Mouse (Mus musculus) CH12.LX (cell line): Measurements from ENCODE around the gene Gm42421. TPM values are rescaled to one million over a fixed set of nuclear protein-coding genes. Genes with fewer than 3 reads are reported as not detected.

Experiments used
- DNase-seq: peaks from one replicate; pipeline ENCODE4 v3.0.0-alpha.2; 2013; ENCODE audit errors: extremely low read depth
- H3K27ac ChIP-seq: 2 replicates; pipeline ENCODE4 v1.5.1; 2012; ENCODE audit warnings: low read depth, mild to moderate bottlenecking, control low read depth, moderate library complexity; ENCODE audit not compliant: insufficient read depth
- H3K27me3 ChIP-seq: replicated peaks from 2 replicates; pipeline ENCODE3; 2012; ENCODE audit warnings: inconsistent platforms
- H3K36me3 ChIP-seq, 2 experiments: replicated peaks in 1 of 2; 2 replicates each; pipeline versions ENCODE3 to v1.6.1; 2012; ENCODE audit warnings: inconsistent platforms in 1 of 2, low read length in 1 of 2, mild to moderate bottlenecking in 1 of 2, mixed read lengths in 1 of 2, moderate library complexity in 1 of 2; ENCODE audit not compliant: control insufficient read depth in 1 of 2, insufficient read depth in 1 of 2
- H3K4me1 ChIP-seq, 2 experiments: 2 replicates each; pipeline ENCODE4 v1.6.1; 2012; ENCODE audit warnings: inconsistent platforms in 1 of 2, moderate library complexity in 1 of 2; ENCODE audit not compliant: insufficient read depth in 2 of 2, control insufficient read depth in 1 of 2
- H3K4me2 ChIP-seq: 2 replicates; pipeline ENCODE4 v1.6.1; 2012; ENCODE audit warnings: low read depth, mild to moderate bottlenecking, control low read depth; ENCODE audit not compliant: poor library complexity, insufficient read depth, severe bottlenecking
- H3K4me3 ChIP-seq, 3 experiments: fragments of 150-350 bp in 1 of 3; sonication (generic) in 1 of 3; replicated peaks in 1 of 3; 2 replicates each; pipeline versions ENCODE3 to v1.5.1; 2011 to 2012; ENCODE audit warnings: low read depth in 2 of 3, low read length in 2 of 3, mild to moderate bottlenecking in 2 of 3, moderate library complexity in 2 of 3, control low read depth in 1 of 3, improper control_type of control experiment in 1 of 3, inconsistent platforms in 1 of 3, mixed read lengths in 1 of 3; ENCODE audit not compliant: poor library complexity in 1 of 3
- H3K79me2 ChIP-seq: replicated peaks from 2 replicates; pipeline ENCODE4 v1.6.1; 2012; ENCODE audit warnings: mild to moderate bottlenecking, moderate library complexity; ENCODE audit not compliant: control insufficient read depth, poor library complexity, insufficient read depth, severe bottlenecking; ENCODE audit errors: extremely low read depth
- H3K9ac ChIP-seq: 2 replicates; pipeline ENCODE4 v1.6.1; 2012; ENCODE audit warnings: low read depth, mild to moderate bottlenecking, control low read depth, moderate library complexity; ENCODE audit not compliant: insufficient read depth
- H3K9me3 ChIP-seq: replicated peaks from 2 replicates; pipeline ENCODE3; 2012; ENCODE audit warnings: low read length, inconsistent platforms, mixed read lengths
- CHD2 ChIP-seq: IDR thresholded peaks from 2 replicates; pipeline ENCODE4 v1.6.1; 2011; ENCODE audit warnings: low read length, improper control_type of control experiment
- CTCF ChIP-seq, 2 experiments: IDR thresholded peaks in 1 of 2; conservative IDR thresholded peaks in 1 of 2; 2 replicates each; pipeline ENCODE4 v1.5.1; 2011 to 2012; ENCODE audit warnings: low read depth in 2 of 2, low read length in 2 of 2, improper control_type of control experiment in 1 of 2, inconsistent platforms in 1 of 2, mild to moderate bottlenecking in 1 of 2, moderate library complexity in 1 of 2
- EP300 ChIP-seq: IDR thresholded peaks from 2 replicates; pipeline ENCODE4 v1.6.1; 2011; ENCODE audit warnings: low read length, improper control_type of control experiment
- HCFC1 ChIP-seq: IDR thresholded peaks from 2 replicates; pipeline ENCODE4 v1.6.1; 2012; ENCODE audit warnings: low read depth, mild to moderate bottlenecking, inconsistent platforms, low read length, improper control_type of control experiment
- IRF4 ChIP-seq: IDR thresholded peaks from 2 replicates; pipeline ENCODE4 v1.6.1; 2014; ENCODE audit warnings: low read depth, mild to moderate bottlenecking, inconsistent platforms, low read length, improper control_type of control experiment
- JUND ChIP-seq: conservative IDR thresholded peaks from 2 replicates; pipeline ENCODE4 v1.6.1; 2011; ENCODE audit warnings: low read depth, low read length, improper control_type of control experiment
- KAT2A ChIP-seq: IDR thresholded peaks from 2 replicates; pipeline ENCODE4 v1.6.1; 2012; ENCODE audit warnings: low read length, improper control_type of control experiment, inconsistent platforms; ENCODE audit not compliant: insufficient replicate concordance
- MEF2A ChIP-seq: IDR thresholded peaks from 2 replicates; pipeline ENCODE4 v1.6.1; 2014; ENCODE audit warnings: low read depth, mild to moderate bottlenecking, inconsistent platforms, low read length, improper control_type of control experiment, borderline replicate concordance
- NELFE ChIP-seq: IDR thresholded peaks from 2 replicates; pipeline ENCODE4 v1.6.1; 2011; ENCODE audit warnings: low read depth, low read length, improper control_type of control experiment
- NRF1 ChIP-seq: IDR thresholded peaks from 2 replicates; pipeline ENCODE4 v1.6.1; 2014; ENCODE audit warnings: low read depth, mild to moderate bottlenecking, inconsistent platforms, low read length, improper control_type of control experiment, moderate library complexity
- POLR2A ChIP-seq: IDR thresholded peaks from 2 replicates; pipeline ENCODE4 v1.6.1; 2011; ENCODE audit warnings: low read depth, mild to moderate bottlenecking, improper control_type of control experiment, low read length
- POLR2AphosphoS2 ChIP-seq: IDR thresholded peaks from 2 replicates; pipeline ENCODE4 v1.6.1; 2011; ENCODE audit warnings: low read depth, low read length, improper control_type of control experiment
- RAD21 ChIP-seq: IDR thresholded peaks from 2 replicates; pipeline ENCODE4 v1.6.1; 2011; ENCODE audit warnings: low read depth, mild to moderate bottlenecking, low read length, improper control_type of control experiment, moderate library complexity
- SMC3 ChIP-seq: IDR thresholded peaks from 2 replicates; pipeline ENCODE4 v1.6.1; 2011; ENCODE audit warnings: low read depth, low read length, improper control_type of control experiment
- TCF12 ChIP-seq: IDR thresholded peaks from 2 replicates; pipeline ENCODE4 v1.6.1; 2014; ENCODE audit warnings: low read depth, mild to moderate bottlenecking, inconsistent platforms, low read length, improper control_type of control experiment
- USF1 ChIP-seq: IDR thresholded peaks from 2 replicates; pipeline ENCODE4 v1.6.1; 2014; ENCODE audit warnings: low read depth, mild to moderate bottlenecking, inconsistent platforms, low read length, improper control_type of control experiment
- ZKSCAN1 ChIP-seq: IDR thresholded peaks from 2 replicates; pipeline ENCODE4 v1.6.1; 2012; ENCODE audit warnings: low read depth, inconsistent platforms, low read length, improper control_type of control experiment, borderline replicate concordance
- ZMIZ1 ChIP-seq: IDR thresholded peaks from 2 replicates; pipeline ENCODE4 v1.6.1; 2012; ENCODE audit warnings: low read depth, mild to moderate bottlenecking, inconsistent platforms, low read length, improper control_type of control experiment
- ZNF384 ChIP-seq: IDR thresholded peaks from 2 replicates; pipeline ENCODE4 v1.6.1; 2012; ENCODE audit warnings: low read depth, low read length, improper control_type of control experiment, inconsistent platforms
- dilution Hi-C: fragments of 300-500 bp; cut with MboI; formaldehyde crosslinking; loops from 2 replicates; pipeline ENCODE4 v1.14.3; 2020; ENCODE audit warnings: low sequenced_read_pairs; ENCODE audit not compliant: extremely low pct_unique_long_range_greater_than_20kb, extremely low pct_ligation_motif_present
- in situ Hi-C: fragments of 300-500 bp; cut with MboI; formaldehyde crosslinking; loops from 3 replicates; pipeline ENCODE4 v1.14.3; 2019; ENCODE audit warnings: low sequenced_read_pairs, low pct_ligation_motif_present, low pct_unique_long_range_greater_than_20kb, mixed read lengths
- polyA plus RNA-seq: library from polyadenylated mRNA; unstranded; fragments of >175 nt; gene quantifications from 2 replicates; pipeline ENCODE4 v1.2.1, GENCODE M21; 2012; ENCODE audit warnings: low read depth; ENCODE audit not compliant: insufficient read length
- total RNA-seq, 2 experiments: library from RNA; depleted of rRNA; stranded (reverse); fragments of 300-350 nt in 1 of 2; fragments of >200 nt in 1 of 2; gene quantifications; 2 replicates each; pipeline ENCODE4 v1.2.3; 2012 to 2014

Gene Gm42421
- total and polyA plus RNA-seq, 3 experiments = 0.59 to 1.4 (median 1.0) TPM

DNA sequence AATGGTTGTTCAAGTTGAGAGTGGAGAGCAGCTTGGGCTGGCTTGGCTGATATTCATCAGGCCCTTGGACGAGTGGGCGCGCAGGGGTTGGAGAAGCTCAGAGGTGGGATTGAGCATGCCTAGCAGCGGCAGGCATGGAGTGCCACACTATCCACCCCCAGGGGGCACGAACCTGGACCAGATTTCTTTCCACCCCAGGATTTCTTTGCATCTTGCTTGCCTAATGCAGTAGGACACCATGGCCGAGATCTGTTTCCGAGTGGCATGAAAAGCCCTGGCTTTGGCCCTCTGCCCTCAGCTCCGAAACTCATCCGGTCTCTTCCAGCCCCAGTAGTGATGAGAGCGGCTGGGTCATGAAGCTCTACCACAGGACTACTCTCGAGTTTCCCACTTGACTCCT, 5.4 kb downstream of the Gm42421 start:
- Histone ChIP-seq H3K9ac (no peak overlapping the region), H3K4me3 (no peak overlapping the region), H3K27me3 (no peaks in the 10 kb centered on the region), H3K27ac (no peak overlapping the region), H3K4me1 (no peaks in the 10 kb centered on the region), H3K79me2 (no peaks in the 10 kb centered on the region), H3K9me3 (no peaks in the 10 kb centered on the region), H3K36me3 (peaks cover 33 to 50% of the 10 kb centered on the region in 2 experiments), H3K4me2 (no peak overlapping the region)
- in situ Hi-C loops (no loop called here), dilution Hi-C loops (no loop called here)
- TF ChIP-seq KAT2A = no peak
- TF ChIP-seq CTCF (conservative IDR thresholded peaks at IDR 0.05 in 1 of 2, IDR thresholded peaks at IDR 0.05 in 1 of 2; ENCODE audit: low read depth in 2 of 2, low read length in 2 of 2) = no peak
- TF ChIP-seq RAD21 = no peak
- TF ChIP-seq CHD2 = no peak
- TF ChIP-seq JUND = no peak
- TF ChIP-seq POLR2A = no peak
- no peak for TF ChIP-seq HCFC1
- TF ChIP-seq MEF2A = no peak
- TF ChIP-seq USF1 = no peak
- DNase-seq = no peak

GRCm38 (mm10) chr5:143933875-143934274, 5.9 kb downstream of the Gm42421 start:
- H3K27ac ChIP-seq = no peak overlapping the region
- in situ Hi-C loops (no loop called here), dilution Hi-C loops (no loop called here)
- H3K27me3 ChIP-seq = no peaks in the 10 kb centered on the region
- no peak overlapping the region for H3K4me2 ChIP-seq
- H3K9ac ChIP-seq = no peak overlapping the region
- H3K79me2 ChIP-seq = no peaks in the 10 kb centered on the region
- peak; percentile 12 for DNase-seq
- H3K4me1 ChIP-seq = no peaks in the 10 kb centered on the region
- H3K4me3 ChIP-seq = no peak overlapping the region
- TF ChIP-seq USF1 (no peak), EP300 (no peak), SMC3 (peak; percentile 15; the same call in 1 of the 2 replicates), CTCF (conservative IDR thresholded peaks at IDR 0.05 in 1 of 2, IDR thresholded peaks at IDR 0.05 in 1 of 2; ENCODE audit: low read depth in 2 of 2, low read length in 2 of 2) (peak in 1 of 2 experiments; percentile 44; a peak in 2 of 4 replicates), RAD21 (peak; percentile 42), NELFE (no peak), POLR2A (no peak)
- peaks cover 30 to 45% of the 10 kb centered on the region in 2 experiments for H3K36me3 ChIP-seq
- H3K9me3 ChIP-seq = no peaks in the 10 kb centered on the region

DNA sequence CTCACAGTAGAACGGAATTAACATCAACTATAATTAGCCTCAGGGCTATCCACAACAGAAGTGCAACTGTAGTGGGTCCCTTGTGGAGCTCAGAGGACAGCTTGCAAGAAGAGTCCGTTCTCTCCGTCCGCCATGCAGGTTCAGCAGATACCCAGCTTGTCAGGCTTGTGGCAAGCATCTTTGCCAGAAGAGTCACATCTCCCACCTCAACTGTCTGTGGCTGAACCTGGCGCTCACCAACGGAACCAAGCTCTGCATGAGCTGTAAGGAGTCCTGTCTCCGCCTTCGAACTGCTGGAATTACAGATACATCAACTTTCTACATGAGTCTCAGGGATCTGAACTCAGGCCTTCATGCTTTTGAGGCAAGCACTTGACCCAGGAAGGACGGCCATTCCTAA, 8.2 kb downstream of the Gm42421 start:
- H3K27ac ChIP-seq = no peak overlapping the region
- H3K4me3 ChIP-seq = no peak overlapping the region
- DNase-seq = no peak
- H3K9me3 ChIP-seq = peaks cover 5% of the 10 kb centered on the region
- TF ChIP-seq TCF12 = no peak
- no peak for TF ChIP-seq ZMIZ1
- no peak for TF ChIP-seq ZNF384
- no peak for TF ChIP-seq POLR2AphosphoS2
- no peak for TF ChIP-seq POLR2A
- no peak for TF ChIP-seq ZKSCAN1
- TF ChIP-seq IRF4 = no peak
- no peak for TF ChIP-seq NRF1
- no peak overlapping the region for H3K4me2 ChIP-seq
- H3K79me2 ChIP-seq = no peaks in the 10 kb centered on the region
- H3K4me1 ChIP-seq = no peaks in the 10 kb centered on the region
- H3K9ac ChIP-seq = no peak overlapping the region
- dilution Hi-C loops = no loop called here
- H3K36me3 ChIP-seq = peaks cover 9 to 24% of the 10 kb centered on the region in 2 experiments
- in situ Hi-C loops = no loop called here
- no peaks in the 10 kb centered on the region for H3K27me3 ChIP-seq
